Mouse (Mus musculus) CH12.LX (cell line): ENCODE results near the gene Fgfr2.

Source experiments
- CTCF ChIP-seq, 2 experiments: IDR thresholded peaks in 1 of 2; conservative IDR thresholded peaks in 1 of 2; 2 replicates each; pipeline ENCODE4 v1.5.1; 2011 to 2012; ENCODE audit warnings: low read depth in 2 of 2, low read length in 2 of 2, improper control_type of control experiment in 1 of 2, inconsistent platforms in 1 of 2, mild to moderate bottlenecking in 1 of 2, moderate library complexity in 1 of 2
- E2F4 ChIP-seq: IDR thresholded peaks from 2 replicates; pipeline ENCODE4 v1.6.1; 2011; ENCODE audit warnings: low read depth, low read length, improper control_type of control experiment; ENCODE audit not compliant: insufficient replicate concordance
- ELF1 ChIP-seq: IDR thresholded peaks from 2 replicates; pipeline ENCODE4 v1.6.1; 2014; ENCODE audit warnings: low read depth, mild to moderate bottlenecking, inconsistent platforms, low read length, improper control_type of control experiment
- EP300 ChIP-seq: IDR thresholded peaks from 2 replicates; pipeline ENCODE4 v1.6.1; 2011; ENCODE audit warnings: low read length, improper control_type of control experiment
- GABPA ChIP-seq: IDR thresholded peaks from 2 replicates; pipeline ENCODE4 v1.6.1; 2012; ENCODE audit warnings: low read depth, low read length, improper control_type of control experiment, inconsistent platforms; ENCODE audit not compliant: insufficient replicate concordance
- HCFC1 ChIP-seq: IDR thresholded peaks from 2 replicates; pipeline ENCODE4 v1.6.1; 2012; ENCODE audit warnings: low read depth, mild to moderate bottlenecking, inconsistent platforms, low read length, improper control_type of control experiment
- MEF2A ChIP-seq: IDR thresholded peaks from 2 replicates; pipeline ENCODE4 v1.6.1; 2014; ENCODE audit warnings: low read depth, mild to moderate bottlenecking, inconsistent platforms, low read length, improper control_type of control experiment, borderline replicate concordance
- MYC ChIP-seq: IDR thresholded peaks from 2 replicates; pipeline ENCODE4 v1.6.1; 2011; ENCODE audit warnings: low read depth, mild to moderate bottlenecking, improper control_type of control experiment, low read length
- NELFE ChIP-seq: IDR thresholded peaks from 2 replicates; pipeline ENCODE4 v1.6.1; 2011; ENCODE audit warnings: low read depth, low read length, improper control_type of control experiment
- POLR2A ChIP-seq: IDR thresholded peaks from 2 replicates; pipeline ENCODE4 v1.6.1; 2011; ENCODE audit warnings: low read depth, mild to moderate bottlenecking, improper control_type of control experiment, low read length
- POLR2AphosphoS2 ChIP-seq: IDR thresholded peaks from 2 replicates; pipeline ENCODE4 v1.6.1; 2011; ENCODE audit warnings: low read depth, low read length, improper control_type of control experiment
- RAD21 ChIP-seq: IDR thresholded peaks from 2 replicates; pipeline ENCODE4 v1.6.1; 2011; ENCODE audit warnings: low read depth, mild to moderate bottlenecking, low read length, improper control_type of control experiment, moderate library complexity
- ZMIZ1 ChIP-seq: IDR thresholded peaks from 2 replicates; pipeline ENCODE4 v1.6.1; 2012; ENCODE audit warnings: low read depth, mild to moderate bottlenecking, inconsistent platforms, low read length, improper control_type of control experiment
- ZNF384 ChIP-seq: IDR thresholded peaks from 2 replicates; pipeline ENCODE4 v1.6.1; 2012; ENCODE audit warnings: low read depth, low read length, improper control_type of control experiment, inconsistent platforms

GRCm38 (mm10) chr7:132013970-132014369 lies 1109.2 kb downstream of the Fgfr2 start:
- TF ChIP-seq POLR2AphosphoS2 (no peak), E2F4 (no peak), GABPA (no peak), RAD21 (no peak), POLR2A (no peak), MEF2A (no peak), EP300 (no peak), ZMIZ1 (no peak), HCFC1 (no peak), CTCF (conservative IDR thresholded peaks at IDR 0.05 in 1 of 2, IDR thresholded peaks at IDR 0.05 in 1 of 2; ENCODE audit: low read depth in 2 of 2, low read length in 2 of 2) (no peak), MYC (no peak), ZNF384 (no peak), ELF1 (no peak), NELFE (no peak)
